Mouse (Mus musculus) layer of hippocampus, adult 8-10 months (tissue): ENCODE results near the gene Fjx1. TPM values are rescaled to one million over a fixed set of nuclear protein-coding genes. Genes with fewer than 3 reads are reported as not detected.
A peak's percentile ranks its signal among the peaks of the same experiment; 100 is the strongest.

Source experiments
- DNase-seq, 2 experiments: peaks; one replicate each; pipeline ENCODE4 v3.0.0; 2022; ENCODE audit warnings: low spot score in 2 of 2
- total RNA-seq, 4 experiments: library from RNA; stranded (reverse); gene quantifications; 2 replicates each; pipeline ENCODE4 v1.2.4; 2022

Gene Fjx1
- total RNA-seq, 4 experiments from 2014 or later = 45.0 to 47.7 (median 46.3) TPM

DNA sequence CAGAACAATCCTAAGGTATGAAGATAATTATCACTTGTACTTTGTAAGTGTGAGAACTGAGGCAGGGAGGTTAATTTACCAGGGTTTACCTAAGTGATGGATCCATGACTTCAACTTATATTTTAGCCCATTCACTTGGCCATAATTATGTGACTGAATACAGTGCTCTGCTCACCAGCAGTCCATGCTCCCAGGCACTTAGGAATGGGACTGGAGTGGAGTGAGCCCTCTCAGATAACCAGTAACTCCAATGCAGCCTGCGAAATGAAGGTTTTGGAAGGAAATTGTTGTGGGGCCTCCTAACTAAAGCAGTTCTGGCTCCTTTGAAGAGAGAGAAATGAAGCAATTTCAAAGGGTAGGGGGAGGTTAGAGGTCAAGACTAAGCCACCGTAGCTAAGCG is 25.9 kb downstream of the Fjx1 start:
- DNase-seq = no peak

DNA sequence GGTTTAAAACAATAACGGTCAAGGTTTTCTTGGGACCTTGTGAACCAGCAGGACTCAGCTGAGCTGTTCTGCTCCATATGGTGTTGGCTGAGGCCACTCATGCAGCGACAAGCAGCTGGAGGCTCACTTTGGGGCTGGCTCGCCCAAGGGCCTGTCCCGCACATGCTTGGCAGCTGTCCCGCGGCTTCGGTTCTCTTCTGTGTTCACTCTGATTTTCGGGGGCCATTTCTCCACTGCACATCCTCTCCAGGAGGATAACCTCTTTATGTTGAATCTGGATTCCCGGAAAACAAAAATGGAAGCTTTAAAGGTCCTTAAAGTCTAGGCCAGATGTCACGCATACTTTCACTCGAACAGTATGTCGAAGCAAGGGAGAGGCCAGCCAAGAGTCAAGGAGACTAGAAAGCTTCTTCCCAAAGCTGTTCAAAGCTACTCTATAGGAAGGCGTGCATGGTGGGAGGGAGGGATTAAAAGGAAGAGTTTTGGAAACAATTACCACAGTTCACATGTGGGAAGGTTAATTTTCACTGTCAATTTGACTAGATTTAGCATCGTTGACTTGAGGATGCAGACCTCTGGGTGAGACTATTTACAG is 36.1 kb downstream of the Fjx1 start:
- DNase-seq = no peak

DNA sequence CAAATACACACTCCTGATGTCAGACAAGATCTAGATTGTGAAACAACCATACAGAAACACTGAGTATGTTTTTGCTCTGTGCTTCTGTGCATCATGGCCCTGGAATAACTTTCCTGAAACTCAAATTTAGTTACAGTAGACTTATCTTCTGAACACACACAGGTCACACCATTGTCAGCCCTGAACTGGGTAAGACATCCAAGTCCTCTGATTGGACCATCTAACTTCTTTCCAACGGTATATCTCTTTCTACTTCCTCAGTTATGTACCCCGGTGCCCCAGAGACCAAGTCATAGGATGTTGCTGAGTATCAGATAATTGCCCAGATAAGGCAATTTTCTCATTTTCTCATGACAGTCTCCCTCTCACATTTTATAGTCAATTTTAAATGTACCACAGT is 39.6 kb downstream of the Fjx1 start:
- no peak for DNase-seq

DNA sequence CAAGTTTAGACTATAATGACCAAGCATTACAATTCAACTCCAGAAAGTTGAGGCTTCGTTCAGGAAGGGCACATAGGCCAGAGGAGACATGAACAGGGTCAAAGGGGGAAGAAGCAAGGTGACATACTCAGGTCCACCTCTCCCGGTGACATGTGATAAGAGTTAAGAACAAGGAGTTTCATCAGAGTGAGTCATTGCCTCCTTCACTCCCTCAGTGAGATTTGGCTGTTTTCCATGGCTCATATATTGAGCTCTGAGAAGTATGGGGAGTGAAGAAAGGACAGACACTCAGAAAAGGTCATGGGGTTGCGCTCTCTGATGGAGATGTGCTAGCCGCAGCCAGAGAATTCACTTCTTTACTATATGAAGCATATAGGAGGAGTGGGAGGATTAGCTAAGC is 41.7 kb downstream of the Fjx1 start:
- no peak for DNase-seq

DNA sequence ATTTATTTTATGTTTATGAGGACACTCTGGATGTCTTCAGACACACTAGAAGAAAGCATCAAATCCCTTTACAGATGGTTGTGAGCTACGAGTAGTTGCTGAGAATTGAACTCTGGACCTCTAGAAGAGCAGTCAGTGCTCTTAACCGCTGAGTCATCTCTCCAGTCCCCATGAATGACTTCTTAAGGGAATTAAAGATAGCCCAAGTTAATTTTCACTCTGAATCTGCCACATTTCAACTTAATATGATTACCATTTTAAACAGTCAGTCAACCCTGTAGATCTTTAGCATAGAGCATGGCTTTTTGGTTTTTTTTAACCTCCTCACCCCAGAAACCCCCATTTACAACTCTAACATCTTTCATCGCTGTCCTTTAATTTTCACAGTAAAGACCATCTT is 42.6 kb downstream of the Fjx1 start:
- DNase-seq = no peak

DNA sequence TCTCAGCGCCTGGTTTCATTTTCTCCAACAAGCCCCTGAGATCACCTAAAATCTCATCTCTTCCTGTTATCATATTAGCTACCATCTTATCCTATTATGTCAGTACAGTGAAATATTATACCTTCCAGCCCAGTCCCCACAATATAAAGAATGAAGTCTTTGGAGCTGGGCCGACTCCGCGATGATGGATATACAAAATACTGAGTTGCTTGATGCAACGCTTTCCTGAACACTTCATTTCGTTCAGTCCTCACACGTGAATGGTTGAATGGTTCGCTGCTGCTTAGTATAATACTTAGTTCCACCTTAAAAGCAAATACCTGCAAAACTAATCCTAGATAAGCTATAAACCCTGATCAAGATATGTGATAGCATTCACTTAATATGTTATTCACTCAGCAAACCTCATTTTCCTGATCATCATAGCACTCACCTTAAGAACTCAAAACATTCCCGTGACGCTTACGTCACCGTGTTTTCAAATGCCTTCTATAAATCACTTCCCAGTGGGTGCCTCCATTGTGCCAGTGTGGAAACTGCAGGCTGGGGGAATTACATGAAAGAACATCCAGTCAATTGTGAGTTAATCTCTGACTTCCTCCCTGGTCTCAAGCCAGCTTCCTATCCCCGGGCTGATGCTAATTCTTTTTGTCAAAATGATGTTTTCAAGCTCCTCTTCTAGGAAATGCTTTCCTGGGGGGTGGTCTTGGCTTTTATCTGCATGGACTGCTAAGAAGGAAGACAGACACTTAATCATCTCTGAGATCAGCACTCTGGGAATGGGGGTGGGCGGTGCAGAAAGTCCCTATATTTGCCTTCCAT is 44.7 kb downstream of the Fjx1 start, which contains the start of gene Trim44:
Trim44 (minus strand) TSS at position 466 of the 822 bp plus-strand sequence.
- DNase-seq = no peak

DNA sequence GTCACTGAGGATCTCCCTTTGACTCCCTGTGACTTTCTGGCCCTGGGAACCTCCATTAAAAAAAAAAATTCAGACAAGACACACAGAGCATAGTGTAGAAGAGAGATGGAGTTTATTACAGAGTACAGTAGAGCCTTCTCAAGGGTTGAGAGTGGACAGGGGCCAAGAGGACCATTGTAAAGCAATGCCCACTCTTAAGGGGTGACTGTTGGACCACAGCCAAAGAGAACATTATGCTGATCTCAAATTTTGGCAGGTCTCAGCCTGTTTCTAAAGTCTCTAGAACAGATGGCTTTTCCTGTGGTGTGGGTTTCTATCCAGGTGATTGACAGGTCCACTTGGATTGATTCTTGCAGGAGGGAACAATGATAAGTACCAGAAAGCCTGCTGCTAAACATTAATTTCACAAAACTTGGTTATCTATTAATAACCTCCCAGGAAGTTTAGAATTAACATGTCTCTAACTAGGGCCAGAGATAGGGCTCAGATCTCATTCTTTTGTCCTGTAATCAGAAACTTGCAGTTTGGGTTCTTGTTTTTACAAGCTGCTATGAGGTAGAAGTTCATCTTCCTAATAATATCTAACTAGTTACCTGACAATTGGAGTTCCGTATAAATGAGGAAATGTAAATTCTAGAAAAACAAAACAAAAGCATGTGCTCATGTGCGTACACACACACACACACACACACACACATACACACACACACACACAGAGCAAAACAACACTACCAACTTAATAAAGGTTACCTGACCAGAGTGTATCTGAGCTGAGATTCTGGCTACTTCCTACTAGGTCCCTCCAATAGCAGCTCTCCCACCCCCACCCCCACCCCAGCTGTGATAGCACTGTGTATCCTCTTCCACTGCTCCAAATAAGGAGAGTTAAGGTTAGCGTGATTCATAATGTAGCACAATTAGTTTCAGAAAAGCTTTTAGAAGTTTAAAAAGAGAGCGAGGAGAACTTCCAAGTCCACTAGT is 45.7 kb downstream of the Fjx1 start:
- no peak for DNase-seq

DNA sequence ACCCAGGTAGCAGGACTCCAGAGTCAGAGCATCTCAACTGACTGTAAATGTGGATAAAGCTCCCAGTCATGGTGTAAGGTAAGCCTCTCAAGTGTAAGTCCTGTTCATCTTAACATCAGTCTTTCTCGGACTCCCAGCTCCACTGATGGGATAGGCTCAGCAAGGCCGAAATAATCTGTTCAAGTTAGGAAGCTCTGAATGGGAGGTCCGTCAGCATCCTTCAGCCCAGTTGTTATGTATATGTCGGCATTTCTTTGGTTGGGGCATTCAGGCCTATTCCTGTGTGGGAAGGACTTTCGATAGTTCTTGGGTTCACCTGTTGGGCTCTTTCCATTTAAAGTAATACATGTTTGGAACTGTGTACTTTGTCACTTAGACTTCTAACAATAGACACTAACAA is 48.3 kb downstream of the Fjx1 start:
- DNase-seq = no peak

DNA sequence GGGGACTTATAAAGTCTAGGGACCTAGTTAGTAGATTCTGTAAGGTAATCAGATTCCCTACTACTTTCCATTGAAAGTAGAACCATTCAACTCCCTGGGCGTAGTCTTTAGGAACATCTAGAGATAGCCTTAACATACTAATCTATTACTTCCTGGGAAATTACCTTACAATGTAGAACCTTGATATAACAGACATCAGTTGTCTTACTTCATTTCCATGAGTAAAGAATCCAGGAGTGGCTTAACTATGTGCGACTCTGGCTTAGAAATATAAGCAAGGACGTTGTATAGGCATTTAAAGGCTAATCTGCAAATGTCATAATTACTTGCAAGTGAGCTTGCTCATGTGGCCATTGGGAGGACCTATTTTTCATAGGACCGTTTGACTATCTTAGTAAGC is 49.0 kb downstream of the Fjx1 start:
- no peak for DNase-seq

DNA sequence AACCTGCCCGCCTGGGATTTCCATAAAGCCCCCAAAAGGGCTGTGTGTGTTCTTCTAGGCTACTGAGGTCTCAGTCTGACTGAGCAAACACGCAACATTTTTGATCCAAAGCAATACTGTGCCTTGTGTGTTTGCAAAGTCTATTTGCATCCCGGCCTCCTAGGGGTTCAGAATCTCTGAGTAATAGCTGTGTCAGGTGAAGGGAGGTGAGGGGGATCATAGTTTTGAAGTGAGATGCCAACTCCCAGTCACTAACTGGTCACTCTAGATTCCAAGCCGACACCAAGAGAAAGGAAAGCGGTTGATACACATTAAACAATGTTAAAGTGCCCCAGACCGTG is 51.0 kb downstream of the Fjx1 start:
- no peak for DNase-seq

DNA sequence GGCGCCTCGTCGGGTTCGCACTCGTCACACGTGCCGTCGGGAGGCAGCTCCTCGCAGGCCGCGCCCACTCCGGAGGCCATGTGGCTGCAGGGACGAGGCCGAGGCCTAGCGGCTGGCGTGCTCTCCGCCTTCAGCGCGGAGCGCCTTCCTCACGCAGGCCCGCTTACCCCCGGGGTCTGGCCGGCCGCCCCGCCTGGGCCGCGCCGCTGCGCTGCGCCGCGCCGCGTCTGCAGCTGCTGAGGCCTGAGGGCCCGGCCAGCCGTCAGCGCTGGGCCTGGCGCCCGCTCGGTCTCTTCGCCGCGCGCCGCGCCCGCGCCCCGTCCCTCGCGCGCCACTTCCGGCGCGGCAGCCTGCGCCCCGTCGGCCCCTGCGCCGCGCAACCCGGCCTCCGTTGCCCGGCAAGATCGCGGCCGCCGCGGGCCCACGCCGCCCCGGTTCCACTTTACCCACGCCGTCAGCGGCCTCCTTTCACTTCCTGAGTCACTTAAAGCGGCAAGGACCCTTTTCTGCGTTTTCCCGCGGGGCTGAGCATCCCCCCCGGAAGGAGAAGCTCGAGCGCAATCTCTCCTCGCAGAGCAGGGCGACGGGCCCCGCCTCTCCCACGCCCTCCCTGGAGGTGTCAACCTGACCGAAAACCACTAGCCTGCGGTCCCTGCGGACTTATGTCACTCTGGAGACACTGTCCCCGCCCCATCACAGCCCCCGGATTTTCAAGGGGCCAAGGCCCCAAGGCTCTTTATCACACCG is 51.5 kb downstream of the Fjx1 start:
- DNase-seq = peak; percentile 89 to 91

DNA sequence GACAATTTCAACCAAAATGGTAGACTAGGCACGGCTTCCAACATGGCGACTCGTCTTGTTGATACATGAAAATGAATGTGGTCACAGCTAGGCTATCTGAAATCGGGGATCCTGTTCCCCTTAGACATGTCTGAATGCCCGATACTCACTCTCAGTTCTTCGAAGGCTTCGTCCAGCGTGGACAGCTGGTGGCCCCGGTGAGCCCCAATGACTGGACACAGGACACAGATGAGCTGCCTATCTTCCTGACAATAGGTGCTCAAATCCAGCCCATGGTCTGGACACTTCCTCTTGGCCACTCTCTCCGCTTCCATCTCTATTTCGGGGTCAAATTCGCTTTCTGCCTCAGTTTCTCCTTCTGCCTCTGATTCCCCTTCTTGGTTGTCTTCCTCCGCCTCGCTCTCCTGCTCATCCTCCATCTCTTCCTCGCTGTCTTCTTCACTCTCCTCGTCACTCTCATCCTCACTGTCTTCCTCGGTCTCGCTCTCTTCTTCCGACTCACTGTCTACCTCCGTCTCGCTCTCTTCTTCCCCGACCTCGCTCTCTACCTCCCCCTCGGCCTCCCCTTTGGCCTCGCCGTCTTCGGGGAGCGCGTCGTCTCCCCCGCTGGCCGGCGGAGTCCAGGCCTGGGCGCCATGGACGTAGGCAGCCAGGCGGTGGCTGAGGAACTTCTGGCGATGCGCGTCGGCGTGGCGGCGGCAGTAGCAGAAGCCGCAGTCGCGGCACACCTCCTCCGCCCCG is 52.3 kb downstream of the Fjx1 start:
- DNase-seq = no peak

Other genes starting within 250 kb of the Fjx1 start
- gene Trim44, start 44.7 kb downstream of the Fjx1 start, total RNA-seq = 100 to 1,000 TPM; 163 to 178 (median 170) TPM
- 10 to 100 TPM; 10.1 to 14.4 (median 11.7) TPM for gene Pamr1, start 97.5 kb upstream of the Fjx1 start, total RNA-seq
- 1,000 to 10,000 TPM; 1,693 to 1,901 (median 1,776) TPM for gene Slc1a2, start 206.2 kb upstream of the Fjx1 start, total RNA-seq